Mouse (Mus musculus) cerebellum, adult 2 months (tissue): ENCODE data around the gene Trip4.

Experiments
- CTCF ChIP-seq: fragments of 200-500 bp; IDR thresholded peaks from 2 replicates; pipeline ENCODE4 v1.5.1; 2011; ENCODE audit warnings: low read depth, mild to moderate bottlenecking, control low read depth, low read length, moderate library complexity, borderline replicate concordance; ENCODE audit not compliant: insufficient read depth
- POLR2A ChIP-seq: fragments of 200-500 bp; IDR thresholded peaks from 2 replicates; pipeline ENCODE4 v1.6.1; 2011; ENCODE audit warnings: low read length, control low read depth, borderline replicate concordance; ENCODE audit not compliant: insufficient read depth

GRCm38 (mm10) chr9:65951082-65951587 lies 42.5 kb upstream of the Trip4 start:
- TF ChIP-seq CTCF (no peak), POLR2A (no peak)
